Mouse (Mus musculus) kidney, embryonic 16.5 days (tissue): ENCODE measurements at regions not wholly inside any gene's neighbourhood (a gene's known extent, or its start where the extent isn't known, plus 50 kb on each side); places are given as distances from the start of the nearest gene placed in this dataset.

Experiments
- ATAC-seq: fragments of 200-750 bp; cut with Nextera tagmentation; 2 replicates; pipeline ENCODE4 v1.8.0; 2017; ENCODE audit warnings: moderate TSS enrichment; ENCODE audit not compliant: low FRiP score, low TSS enrichment
- H3K27ac ChIP-seq: fragments of 300-500 bp; sonication (generic); 2 replicates; pipeline ENCODE4 v1.5.1; 2014; ENCODE audit warnings: low read length
- H3K27me3 ChIP-seq: fragments of 300-500 bp; sonication (generic); 2 replicates; pipeline ENCODE4 v1.6.1; 2014; ENCODE audit warnings: low read length, control low read depth, mixed read lengths; ENCODE audit not compliant: insufficient read depth
- H3K36me3 ChIP-seq: fragments of 300-500 bp; sonication (generic); 2 replicates; pipeline ENCODE4 v1.6.1; 2014; ENCODE audit warnings: low read length, control low read depth, mixed read lengths; ENCODE audit not compliant: insufficient read depth
- H3K4me1 ChIP-seq: fragments of 300-500 bp; sonication (generic); 2 replicates; pipeline ENCODE4 v1.6.1; 2014; ENCODE audit warnings: low read length, control low read depth, mixed read lengths; ENCODE audit not compliant: insufficient read depth
- H3K4me2 ChIP-seq: fragments of 300-500 bp; sonication (generic); replicated peaks from 2 replicates; pipeline ENCODE4 v1.6.1; 2014; ENCODE audit warnings: low read depth, low read length
- H3K4me3 ChIP-seq: fragments of 300-500 bp; sonication (generic); 2 replicates; pipeline ENCODE4 v1.5.1; 2014; ENCODE audit warnings: mild to moderate bottlenecking, low read length
- H3K9ac ChIP-seq: fragments of 300-500 bp; sonication (generic); replicated peaks from 2 replicates; pipeline ENCODE4 v1.6.1; 2014; ENCODE audit warnings: low read length
- H3K9me3 ChIP-seq: fragments of 300-500 bp; sonication (generic); 2 replicates; pipeline ENCODE4 v1.6.1; 2016; ENCODE audit warnings: low read length, control low read depth
- WGBS: fragments of 180-500 bp; shearing (Covaris S2); extraction: QIAGEN DNeasy Blood & Tissue Kit; methylation state at CpG from one replicate; pipeline ENCODE4 v1.1.7; 2014; 5-methylcytosine and 5-hydroxymethylcytosine counted together

GRCm38 (mm10) chr17:4216203-4216602, 520.1 kb upstream of the Nox3 start:
- 23% methylated on average over 4 of the region's 4 CpGs for WGBS
- no peaks in the 10 kb centered on the region for H3K36me3 ChIP-seq
- H3K4me2 ChIP-seq: no peak overlapping the region
- peak; percentile 88 for ATAC-seq
- no peak overlapping the region for H3K27ac ChIP-seq
- H3K9me3 ChIP-seq: no peaks in the 10 kb centered on the region
- no peak overlapping the region for H3K9ac ChIP-seq
- H3K4me1 ChIP-seq: peaks cover 17% of the 10 kb centered on the region
- no peak overlapping the region for H3K4me3 ChIP-seq
- H3K27me3 ChIP-seq: no peaks in the 10 kb centered on the region

GRCm38 (mm10) chr17:4216750-4217149, 520.7 kb upstream of the Nox3 start:
- no peak overlapping the region for H3K27ac ChIP-seq
- H3K9ac ChIP-seq: no peak overlapping the region
- no peaks in the 10 kb centered on the region for H3K36me3 ChIP-seq
- H3K9me3 ChIP-seq: no peaks in the 10 kb centered on the region
- H3K4me3 ChIP-seq: no peak overlapping the region
- 83% methylated on average over 8 of the region's 8 CpGs for WGBS
- H3K4me1 ChIP-seq: peaks cover 22% of the 10 kb centered on the region
- no peak overlapping the region for H3K4me2 ChIP-seq
- ATAC-seq: no peak
- H3K27me3 ChIP-seq: no peaks in the 10 kb centered on the region

- Histone ChIP-seq H3K4me2 (no peak overlapping the region), H3K9me3 (no peaks in the 10 kb centered on the region), H3K36me3 (no peaks in the 10 kb centered on the region), H3K4me3 (no peak overlapping the region), H3K4me1 (peaks cover 24% of the 10 kb centered on the region), H3K27ac (no peak overlapping the region), H3K27me3 (no peaks in the 10 kb centered on the region), H3K9ac (no peak overlapping the region)
- ATAC-seq: no peak
- WGBS: 38% methylated on average over 12 of the region's 12 CpGs
Measured at GRCm38 (mm10) chr17:4220661-4221360, 524.8 kb upstream of the Nox3 start.

DNA sequence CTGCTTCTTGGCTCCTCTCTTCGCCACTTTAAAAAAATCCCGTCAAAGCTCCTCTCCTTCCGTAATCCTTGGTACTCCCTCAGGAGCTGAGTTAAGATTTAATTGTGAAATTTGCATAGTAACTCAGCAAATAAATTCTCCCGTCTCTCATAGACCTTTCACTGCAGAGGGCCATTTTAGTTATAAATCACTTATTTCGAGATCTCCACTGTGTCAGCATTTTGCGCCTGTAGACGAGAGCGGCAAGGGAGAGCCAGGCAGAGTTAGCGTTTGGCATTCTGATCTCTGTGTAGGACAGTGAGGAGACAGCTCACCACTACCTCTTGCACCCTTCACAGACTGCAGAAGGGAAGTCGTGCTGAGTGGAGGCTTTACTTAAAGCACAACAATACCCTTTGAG, 531.8 kb upstream of the Nox3 start:
- H3K27me3 ChIP-seq: no peaks in the 10 kb centered on the region
- peak; percentile 54; the same call in 1 of the 2 replicates for ATAC-seq
- H3K9ac ChIP-seq: no peak overlapping the region
- peak overlapping the region; percentile 19 for H3K4me2 ChIP-seq
- H3K9me3 ChIP-seq: no peaks in the 10 kb centered on the region
- H3K36me3 ChIP-seq: no peaks in the 10 kb centered on the region
- 0 out of 2 replicates have a peak overlapping the region, but pooled peaks have one; percentile 39 for H3K27ac ChIP-seq
- WGBS: 56% methylated on average over 10 of the region's 10 CpGs
- H3K4me3 ChIP-seq: no peak overlapping the region
- H3K4me1 ChIP-seq: 0 out of 2 replicates have a peak, but pooled peaks cover 4% of the 10 kb centered on the region

DNA sequence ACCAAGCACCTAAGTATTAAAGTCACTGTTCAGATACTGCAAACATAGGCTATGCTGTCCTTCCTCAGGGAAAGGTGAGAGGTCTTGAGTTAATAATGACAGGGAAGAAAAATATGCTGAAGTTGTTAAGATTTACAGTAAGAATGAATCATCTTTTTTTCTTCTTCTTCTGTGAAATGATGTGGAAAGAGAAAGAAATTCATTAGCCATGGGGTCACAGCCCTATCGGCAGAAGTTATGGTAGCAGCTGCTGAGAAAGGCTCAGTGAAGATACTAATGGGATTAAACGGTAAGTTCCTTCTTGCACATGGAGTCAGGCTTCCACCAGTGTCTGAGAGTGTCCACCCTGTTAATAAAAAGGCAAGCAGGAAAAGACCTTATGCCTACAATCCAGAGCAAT, 533.9 kb upstream of the Nox3 start:
- H3K27ac ChIP-seq: no peak overlapping the region

DNA sequence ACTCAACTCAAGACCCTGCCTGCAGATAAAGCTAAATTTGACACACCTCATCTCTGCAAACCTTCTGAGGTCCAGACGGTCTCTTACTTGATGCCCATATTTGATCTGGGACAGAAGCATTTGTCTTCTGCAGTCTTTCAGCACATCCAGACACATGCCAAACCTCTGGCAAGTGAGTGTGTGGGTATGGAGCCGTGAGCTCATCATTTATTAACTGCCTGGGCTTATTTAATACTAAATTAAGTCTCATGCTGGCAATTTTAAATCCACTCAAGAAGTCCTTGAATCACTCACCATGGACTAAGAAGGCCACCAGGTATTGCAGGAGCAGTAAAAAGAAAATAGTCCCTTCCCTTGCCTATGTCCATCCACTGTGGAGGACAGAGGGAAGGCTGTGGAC, 554.4 kb upstream of the Nox3 start:
- H3K4me1 ChIP-seq: no peaks in the 10 kb centered on the region
- H3K9ac ChIP-seq: no peak overlapping the region
- H3K27ac ChIP-seq: no peak overlapping the region
- H3K4me3 ChIP-seq: no peak overlapping the region
- no peaks in the 10 kb centered on the region for H3K36me3 ChIP-seq
- H3K9me3 ChIP-seq: no peaks in the 10 kb centered on the region
- ATAC-seq: no peak
- no peaks in the 10 kb centered on the region for H3K27me3 ChIP-seq
- H3K4me2 ChIP-seq: no peak overlapping the region
- 87% methylated on average over 2 of the region's 2 CpGs for WGBS

More for the DNA sequence above, 533.9 kb upstream of the Nox3 start:
- ATAC-seq: no peak
- Histone ChIP-seq H3K4me1 (0 out of 2 replicates have a peak, but pooled peaks cover 4% of the 10 kb centered on the region), H3K4me3 (no peak overlapping the region), H3K9me3 (no peaks in the 10 kb centered on the region), H3K36me3 (no peaks in the 10 kb centered on the region), H3K27me3 (no peaks in the 10 kb centered on the region), H3K4me2 (no peak overlapping the region), H3K9ac (no peak overlapping the region)
- WGBS: 50% methylated on average over 2 of the region's 2 CpGs

- H3K36me3 ChIP-seq: no peaks in the 10 kb centered on the region
- H3K4me3 ChIP-seq: no peak overlapping the region
- H3K9ac ChIP-seq: no peak overlapping the region
- no peak overlapping the region for H3K4me2 ChIP-seq
- 0 out of 2 replicates have a peak overlapping the region, but pooled peaks have one; percentile 2 for H3K27ac ChIP-seq
- peaks cover 24% of the 10 kb centered on the region for H3K4me1 ChIP-seq
- ATAC-seq: no peak
- no peaks in the 10 kb centered on the region for H3K9me3 ChIP-seq
- WGBS: 72% methylated on average over 6 of the region's 6 CpGs
- H3K27me3 ChIP-seq: no peaks in the 10 kb centered on the region
Measured at GRCm38 (mm10) chr17:4265471-4265870, 569.4 kb upstream of the Nox3 start.

- Histone ChIP-seq H3K9me3 (no peaks in the 10 kb centered on the region), H3K9ac (no peak overlapping the region), H3K27ac (0 out of 2 replicates have a peak overlapping the region, but pooled peaks have one; percentile 2), H3K4me2 (peak overlapping the region; percentile 29), H3K36me3 (no peaks in the 10 kb centered on the region), H3K4me1 (peaks cover 24% of the 10 kb centered on the region), H3K27me3 (no peaks in the 10 kb centered on the region), H3K4me3 (no peak overlapping the region)
- peak; percentile 51; the same call in 1 of the 2 replicates for ATAC-seq
- 10% methylated on average over 6 of the region's 6 CpGs for WGBS
Measured at GRCm38 (mm10) chr17:4265946-4266345, 569.9 kb upstream of the Nox3 start.

DNA sequence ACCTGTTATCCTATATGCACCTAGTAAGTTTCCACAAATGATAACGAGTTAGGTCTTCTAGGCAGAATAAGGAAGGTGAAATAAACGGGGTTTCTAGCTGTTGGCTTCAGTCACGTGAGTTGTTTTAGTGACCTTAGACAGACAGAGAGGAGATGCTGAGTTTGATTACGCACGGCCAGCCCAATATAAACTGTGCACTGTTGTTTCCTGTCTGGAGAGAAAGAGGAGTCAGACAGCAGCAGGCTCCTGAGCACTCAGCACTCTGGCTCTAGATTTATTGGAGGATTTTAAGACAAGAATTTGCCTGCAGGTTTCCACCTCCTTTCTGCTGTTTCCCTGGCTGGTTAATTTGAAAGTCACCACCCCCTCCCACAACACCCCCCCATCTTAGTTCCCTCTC, 570.4 kb upstream of the Nox3 start:
- H3K27me3 ChIP-seq: no peaks in the 10 kb centered on the region
- H3K27ac ChIP-seq: no peak overlapping the region

GRCm38 (mm10) chr17:4268380-4268779, 572.3 kb upstream of the Nox3 start:
- peak; percentile 71; the same call in 1 of the 2 replicates for ATAC-seq
- Histone ChIP-seq H3K9me3 (no peaks in the 10 kb centered on the region), H3K4me2 (no peak overlapping the region), H3K4me1 (peaks cover 24% of the 10 kb centered on the region), H3K4me3 (no peak overlapping the region), H3K27ac (0 out of 2 replicates have a peak overlapping the region, but pooled peaks have one; percentile 24), H3K27me3 (no peaks in the 10 kb centered on the region), H3K9ac (no peak overlapping the region), H3K36me3 (no peaks in the 10 kb centered on the region)
- WGBS: 70% methylated on average over 5 of the region's 5 CpGs

More for the DNA sequence above, 570.4 kb upstream of the Nox3 start:
- H3K4me2 ChIP-seq: peak overlapping the region; percentile 29
- no peaks in the 10 kb centered on the region for H3K9me3 ChIP-seq
- H3K9ac ChIP-seq: no peak overlapping the region
- H3K4me3 ChIP-seq: 0 out of 2 replicates have a peak overlapping the region, but pooled peaks have one; percentile 18
- no peak; the same call in 1 of the 2 replicates for ATAC-seq
- H3K4me1 ChIP-seq: peaks cover 24% of the 10 kb centered on the region
- WGBS: 8% methylated on average over 5 of the region's 5 CpGs
- H3K36me3 ChIP-seq: no peaks in the 10 kb centered on the region
